Mouse (Mus musculus) heart, postnatal 0 days (tissue): ENCODE data around the gene Acbd5. TPM values are rescaled to one million over a fixed set of nuclear protein-coding genes. Genes with fewer than 3 reads are reported as not detected.
"Not testable (repeated sequence)": the region's sequence is repeated elsewhere in the genome, so short reads cannot be mapped to it uniquely, and the experiment has no call there.

Experiments used
- ATAC-seq: fragments of 200-750 bp; cut with Nextera tagmentation; 2 replicates; pipeline ENCODE4 v1.8.0; 2017; ENCODE audit warnings: low read depth, moderate number of reproducible peaks, moderate library complexity; ENCODE audit not compliant: insufficient read depth
- DNase-seq: peaks from one replicate; pipeline ENCODE4 v3.0.0-alpha.2; 2016; ENCODE audit warnings: low spot score
- H3K27ac ChIP-seq: fragments of 300-500 bp; sonication (generic); 2 replicates; pipeline ENCODE4 v1.5.1; 2014; ENCODE audit warnings: low read depth, mild to moderate bottlenecking
- H3K27me3 ChIP-seq: fragments of 300-500 bp; sonication (generic); 2 replicates; pipeline ENCODE4 v1.6.1; 2014; ENCODE audit warnings: low read length, mixed read lengths; ENCODE audit not compliant: control insufficient read depth, insufficient read depth
- H3K36me3 ChIP-seq: fragments of 300-500 bp; sonication (generic); replicated peaks from 2 replicates; pipeline ENCODE4 v1.6.1; 2014; ENCODE audit warnings: low read length, mixed read lengths; ENCODE audit not compliant: control insufficient read depth, insufficient read depth
- H3K4me1 ChIP-seq: fragments of 300-500 bp; sonication (generic); 2 replicates; pipeline ENCODE4 v1.6.1; 2014; ENCODE audit warnings: antibody characterized with exemption; ENCODE audit not compliant: control insufficient read depth, insufficient read depth
- H3K4me2 ChIP-seq: fragments of 300-500 bp; sonication (generic); 2 replicates; pipeline ENCODE4 v1.6.1; 2014; ENCODE audit warnings: low read depth, mild to moderate bottlenecking, low read length, moderate library complexity
- H3K4me3 ChIP-seq: fragments of 300-500 bp; sonication (generic); 2 replicates; pipeline ENCODE4 v1.5.1; 2014; ENCODE audit warnings: low read depth, low read length
- H3K9ac ChIP-seq: fragments of 300-500 bp; sonication (generic); replicated peaks from 2 replicates; pipeline ENCODE4 v1.6.1; 2014; ENCODE audit warnings: low read depth, low read length, mixed read lengths
- H3K9me3 ChIP-seq: fragments of 300-500 bp; sonication (generic); replicated peaks from 2 replicates; pipeline ENCODE4 v1.6.1; 2016; ENCODE audit warnings: low read length; ENCODE audit not compliant: control insufficient read depth
- CTCF ChIP-seq: IDR thresholded peaks from 2 replicates; pipeline ENCODE4 v1.5.1; 2016; ENCODE audit warnings: antibody characterized with exemption, control low read depth, low read depth
- EP300 ChIP-seq: IDR thresholded peaks from 2 replicates; pipeline ENCODE4 v1.6.1; 2016; ENCODE audit warnings: antibody characterized with exemption, low read depth
- WGBS: fragments of 180-500 bp; shearing (Covaris S2); extraction: QIAGEN DNeasy Blood & Tissue Kit; methylation state at CpG from one replicate; pipeline ENCODE4 v1.1.7; 2014; 5-methylcytosine and 5-hydroxymethylcytosine counted together
- polyA plus RNA-seq: library from polyadenylated mRNA; unstranded; fragments of >200 nt; fragmentation: Nextera tagmentation; extraction: Ambion mirVana; gene quantifications from 2 replicates; pipeline ENCODE4 v1.2.1, GENCODE M21; 2015
- total RNA-seq: library from RNA; depleted of rRNA; stranded (reverse); fragments of >200 nt; gene quantifications from 2 replicates; pipeline ENCODE4 v1.2.3, GENCODE M21; 2014; ENCODE audit warnings: low replicate concordance

Acbd5 gene
- total and polyA plus RNA-seq, 2 experiments from 2014 or later = 15.5 to 21.5 TPM

- ATAC-seq = no peak
- no peak overlapping the region for H3K4me3 ChIP-seq
- no peak overlapping the region for H3K27ac ChIP-seq
- no peaks in the 10 kb centered on the region for H3K9me3 ChIP-seq
- H3K27me3 ChIP-seq = no peaks in the 10 kb centered on the region
- peaks cover 22% of the 10 kb centered on the region for H3K4me1 ChIP-seq
- no peaks in the 10 kb centered on the region; the same call in 1 of the 2 replicates for H3K36me3 ChIP-seq
- 100% methylated on average over 1 of the region's 1 CpGs for WGBS
- TF ChIP-seq CTCF = no peak
- TF ChIP-seq EP300 = no peak
- H3K9ac ChIP-seq = no peak overlapping the region
- no peak for DNase-seq
- no peak overlapping the region for H3K4me2 ChIP-seq
Observed at GRCm38 (mm10) chr2:23035467-23035866, 32.5 kb upstream of the Acbd5 start.

DNA sequence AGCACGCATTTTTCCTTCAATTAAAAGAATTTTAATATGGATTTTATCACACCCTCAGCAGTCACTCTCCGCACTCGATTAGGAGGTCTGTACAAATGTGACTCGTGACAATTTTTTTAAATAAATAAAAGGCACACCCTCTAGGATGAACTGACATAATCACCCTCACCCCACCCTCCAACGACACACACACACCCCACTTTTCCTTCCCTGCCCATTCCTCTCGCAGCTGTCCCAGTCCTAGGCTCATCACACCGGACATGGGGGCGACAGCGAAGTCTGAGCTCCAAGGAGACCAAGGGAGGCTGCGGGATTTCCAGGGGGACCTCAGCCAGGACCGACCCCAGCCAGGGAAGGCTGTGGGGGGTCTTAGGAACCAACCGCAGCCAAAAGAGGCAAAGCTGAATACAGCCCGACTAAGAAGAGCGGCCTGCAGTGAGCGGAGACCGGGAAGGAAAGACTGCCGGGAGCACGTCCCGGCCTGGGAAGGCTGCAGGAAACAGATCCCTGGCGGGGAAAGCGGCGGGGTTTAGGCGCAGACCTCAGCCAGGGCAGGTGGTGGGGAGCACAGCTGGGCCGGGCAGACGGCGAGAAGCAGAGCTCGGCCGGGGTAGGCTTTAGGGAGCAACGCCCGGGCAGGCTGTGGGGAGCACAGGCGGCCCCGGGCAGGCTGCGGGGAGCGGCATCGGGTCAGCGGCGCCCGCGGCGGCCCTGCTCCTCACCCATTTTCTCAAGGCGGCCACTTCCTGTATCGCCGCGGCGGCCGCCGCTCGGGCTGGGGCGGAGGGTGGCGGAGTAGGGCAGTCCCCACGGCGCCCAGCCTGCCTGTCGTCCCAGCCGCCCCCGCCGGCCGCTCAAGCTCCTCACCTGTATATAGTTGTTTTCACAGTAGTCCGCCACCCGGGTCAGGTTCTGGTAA, 28.6 kb upstream of the Acbd5 start:
- peak; percentile 68 for ATAC-seq
- Histone ChIP-seq H3K36me3 (no peaks in the 10 kb centered on the region), H3K27ac (peak overlapping the region; percentile 96), H3K27me3 (no peaks in the 10 kb centered on the region), H3K9ac (peak overlapping the region; percentile 95), H3K4me3 (peak overlapping the region; percentile 98), H3K9me3 (no peaks in the 10 kb centered on the region), H3K4me2 (peak overlapping the region; percentile 85), H3K4me1 (peaks cover 22% of the 10 kb centered on the region)
- under 1% methylated on average over 37 of the region's 59 CpGs for WGBS
- peak; percentile 22 for DNase-seq
- TF ChIP-seq EP300 (no peak), CTCF (no peak)

DNA sequence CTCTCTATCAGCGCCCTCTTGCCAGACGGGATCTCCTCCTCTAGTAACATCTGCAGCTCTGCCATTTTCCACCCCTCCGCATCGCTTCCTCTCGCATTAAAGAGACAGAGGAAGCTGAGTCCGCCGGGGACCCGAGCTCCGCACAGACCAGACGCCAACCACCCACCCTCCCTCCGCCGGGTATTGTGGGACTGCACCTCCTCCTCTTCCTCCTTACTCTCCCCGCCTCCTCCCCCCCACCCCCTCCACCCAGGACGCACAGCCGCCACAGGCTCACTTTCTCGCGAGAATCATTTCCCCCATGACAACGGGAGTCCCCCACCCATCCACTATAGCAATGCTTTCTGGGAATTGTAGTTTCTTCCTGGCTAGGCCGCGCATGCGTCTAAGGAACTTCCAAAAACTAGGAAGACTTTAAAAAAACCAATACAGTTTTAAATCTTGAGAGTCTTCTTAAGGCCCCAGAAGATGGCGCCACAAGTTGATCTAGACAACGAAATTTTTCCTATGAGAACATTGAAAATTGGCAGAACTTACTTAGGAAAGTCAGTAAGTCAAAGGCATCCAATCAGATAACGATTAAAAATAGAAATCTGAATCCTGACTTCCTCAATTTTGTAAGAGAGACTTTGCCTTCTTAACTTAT, 27.8 kb upstream of the Acbd5 start, which contains the start of gene Abi1:
Gene Abi1, minus strand, starts transcription at position 241 of the 646 bp plus-strand sequence.
- H3K4me1 ChIP-seq = peaks cover 18% of the 10 kb centered on the region
- no peaks in the 10 kb centered on the region for H3K36me3 ChIP-seq
- H3K4me2 ChIP-seq = peak within 1 kb of the TSS; percentile 85
- H3K9ac ChIP-seq = peak within 1 kb of the TSS; percentile 95
- ATAC-seq (peak; percentile 93), DNase-seq (peak; percentile 98)
- peak; percentile 40; the same call in 1 of the 2 replicates for TF ChIP-seq CTCF
- peak; percentile 78; the same call in 1 of the 2 replicates for TF ChIP-seq EP300
- no peaks in the 10 kb centered on the region for H3K9me3 ChIP-seq
- H3K4me3 ChIP-seq = peak within 1 kb of the TSS; percentile 98
- H3K27ac ChIP-seq = peak within 1 kb of the TSS; percentile 96
- no peaks in the 10 kb centered on the region for H3K27me3 ChIP-seq
- under 1% methylated on average over 23 of the region's 24 CpGs for WGBS

GRCm38 (mm10) chr2:23040690-23041089, 27.3 kb upstream of the Acbd5 start:
- DNase-seq, H3K9ac ChIP-seq, H3K36me3 ChIP-seq, H3K4me3 ChIP-seq, ATAC-seq, H3K27me3 ChIP-seq, H3K9me3 ChIP-seq: not testable (repeated sequence)
- Histone ChIP-seq H3K27ac (peak overlapping the region; percentile 72), H3K4me2 (peak overlapping the region; percentile 42), H3K4me1 (peaks cover 16% of the 10 kb centered on the region)
- 86% methylated on average over 7 of the region's 7 CpGs for WGBS

DNA sequence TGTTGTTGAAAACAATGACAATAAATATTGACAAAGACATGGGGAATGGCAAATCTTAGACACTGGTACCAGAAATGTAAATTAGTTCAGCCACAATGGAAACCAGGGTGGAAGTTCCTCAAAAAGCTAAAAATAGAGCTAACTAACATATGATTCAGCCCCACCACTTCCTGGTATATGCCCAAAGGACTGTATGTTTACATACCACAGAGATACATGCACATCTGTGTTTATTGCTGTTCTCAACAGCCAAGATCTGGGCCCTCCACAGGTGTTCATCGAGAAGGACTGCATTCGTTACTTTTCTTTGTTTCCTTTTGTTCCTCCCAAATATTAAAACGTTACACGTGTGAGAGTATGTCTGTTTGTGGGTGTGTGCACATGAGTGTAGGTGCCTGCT, 26.5 kb upstream of the Acbd5 start:
- TF ChIP-seq EP300 (no peak), CTCF (no peak)
- H3K27me3 ChIP-seq = no peaks in the 10 kb centered on the region
- H3K4me1 ChIP-seq = peaks cover 15% of the 10 kb centered on the region
- H3K27ac ChIP-seq = peak overlapping the region; percentile 72; the same call in 1 of the 2 replicates
- ATAC-seq (no peak), DNase-seq (no peak)
- H3K9ac ChIP-seq = no peak overlapping the region
- H3K4me2 ChIP-seq = no peak overlapping the region
- H3K36me3 ChIP-seq = no peaks in the 10 kb centered on the region
- 71% methylated on average over 4 of the region's 4 CpGs for WGBS
- H3K4me3 ChIP-seq = no peak overlapping the region
- H3K9me3 ChIP-seq = no peaks in the 10 kb centered on the region
